Mouse (Mus musculus): ENCODE measurements around the gene Mdh1. TPM values are rescaled to one million over a fixed set of nuclear protein-coding genes. Genes with fewer than 3 reads are reported as not detected.

Mdh1 gene
- polyA plus RNA-seq, 1 experiment from 2014 or later, result 775 TPM

DNA sequence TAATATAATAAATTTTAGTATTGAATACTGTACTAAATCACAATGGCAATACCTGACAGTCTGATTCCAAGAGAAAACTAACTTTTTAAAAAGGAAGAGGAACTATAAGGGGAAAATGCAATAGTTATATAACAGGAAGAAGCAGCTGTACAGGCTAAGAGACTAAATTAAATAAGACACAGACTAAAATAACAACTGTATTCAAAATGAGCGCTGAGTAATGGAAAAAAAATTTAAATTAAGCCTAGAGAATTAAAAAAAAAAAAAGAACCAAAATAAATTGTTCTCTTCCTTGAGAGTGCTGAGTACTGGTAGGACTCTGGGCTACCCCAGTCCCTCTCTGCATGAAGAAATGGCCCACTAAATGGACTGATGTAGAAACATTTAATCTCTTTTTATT is 4.4 kb downstream of the Mdh1 start:
- Histone ChIP-seq H3K4me1 (ENCODE audit: control insufficient read depth, insufficient read depth, low read depth, low read length) (peaks cover 22% of the 10 kb centered on the region), H3K36me3 (ENCODE audit: control insufficient read depth, insufficient read depth, low read length) (peaks cover 24% of the 10 kb centered on the region), H3K4me2 (ENCODE audit: low read length) (no peak overlapping the region), H3K27ac (ENCODE audit: low read depth, low read length) (no peak overlapping the region), H3K9me3 (ENCODE audit: control insufficient read depth, low read length) (no peaks in the 10 kb centered on the region), H3K4me3 (ENCODE audit: low read length) (no peak overlapping the region), H3K9ac (ENCODE audit: low read depth, low read length) (no peak overlapping the region), H3K27me3 (replicated peaks; ENCODE audit: control insufficient read depth, insufficient read depth, low read length) (no peaks in the 10 kb centered on the region)
- ATAC-seq, result no peak
- WGBS, result 84% methylated on average over 1 of the region's 1 CpGs

DNA sequence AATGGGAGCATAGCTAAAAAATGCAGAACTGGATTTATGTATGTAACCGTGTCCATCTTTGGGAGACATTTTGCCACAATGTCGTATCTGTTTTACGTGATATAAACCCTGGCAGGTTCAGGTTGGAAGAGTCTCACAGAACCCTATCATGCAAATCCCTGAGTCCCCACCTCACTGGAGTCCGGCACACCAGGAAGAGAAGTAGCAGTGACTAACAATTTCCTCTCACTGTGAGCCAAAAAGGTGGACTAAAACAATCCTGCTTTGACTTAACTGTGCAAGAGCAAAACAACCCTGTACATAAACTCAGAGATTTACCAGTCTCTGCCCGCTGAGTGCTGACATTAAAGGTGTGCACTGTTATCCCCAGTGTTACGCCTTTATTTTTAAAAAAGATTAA is 5.2 kb downstream of the Mdh1 start:
- no peaks in the 10 kb centered on the region for H3K27me3 ChIP-seq (replicated peaks; ENCODE audit: control insufficient read depth, insufficient read depth, low read length)
- no peak overlapping the region for H3K4me2 ChIP-seq (ENCODE audit: low read length)
- peaks cover 19% of the 10 kb centered on the region for H3K4me1 ChIP-seq (ENCODE audit: control insufficient read depth, insufficient read depth, low read depth, low read length)
- no peak overlapping the region for H3K27ac ChIP-seq (ENCODE audit: low read depth, low read length)
- H3K9me3 ChIP-seq (ENCODE audit: control insufficient read depth, low read length), result no peaks in the 10 kb centered on the region
- WGBS, result 94% methylated on average over 6 of the region's 6 CpGs
- H3K4me3 ChIP-seq (ENCODE audit: low read length), result no peak overlapping the region
- H3K36me3 ChIP-seq (ENCODE audit: control insufficient read depth, insufficient read depth, low read length), result peaks cover 26% of the 10 kb centered on the region
- H3K9ac ChIP-seq (ENCODE audit: low read depth, low read length), result no peak overlapping the region
- ATAC-seq, result no peak

GRCm38 (mm10) chr11:21564681-21565405 is 7.3 kb downstream of the Mdh1 start:
- Histone ChIP-seq H3K36me3 (ENCODE audit: control insufficient read depth, insufficient read depth, low read length) (peaks cover 26% of the 10 kb centered on the region), H3K4me3 (ENCODE audit: low read length) (no peak overlapping the region), H3K27me3 (replicated peaks; ENCODE audit: control insufficient read depth, insufficient read depth, low read length) (no peaks in the 10 kb centered on the region), H3K4me2 (ENCODE audit: low read length) (no peak overlapping the region), H3K9me3 (ENCODE audit: control insufficient read depth, low read length) (no peaks in the 10 kb centered on the region), H3K9ac (ENCODE audit: low read depth, low read length) (no peak overlapping the region), H3K4me1 (ENCODE audit: control insufficient read depth, insufficient read depth, low read depth, low read length) (peaks cover 11% of the 10 kb centered on the region), H3K27ac (ENCODE audit: low read depth, low read length) (no peak overlapping the region)
- WGBS, result 89% methylated on average over 9 of the region's 9 CpGs
- ATAC-seq, result no peak

DNA sequence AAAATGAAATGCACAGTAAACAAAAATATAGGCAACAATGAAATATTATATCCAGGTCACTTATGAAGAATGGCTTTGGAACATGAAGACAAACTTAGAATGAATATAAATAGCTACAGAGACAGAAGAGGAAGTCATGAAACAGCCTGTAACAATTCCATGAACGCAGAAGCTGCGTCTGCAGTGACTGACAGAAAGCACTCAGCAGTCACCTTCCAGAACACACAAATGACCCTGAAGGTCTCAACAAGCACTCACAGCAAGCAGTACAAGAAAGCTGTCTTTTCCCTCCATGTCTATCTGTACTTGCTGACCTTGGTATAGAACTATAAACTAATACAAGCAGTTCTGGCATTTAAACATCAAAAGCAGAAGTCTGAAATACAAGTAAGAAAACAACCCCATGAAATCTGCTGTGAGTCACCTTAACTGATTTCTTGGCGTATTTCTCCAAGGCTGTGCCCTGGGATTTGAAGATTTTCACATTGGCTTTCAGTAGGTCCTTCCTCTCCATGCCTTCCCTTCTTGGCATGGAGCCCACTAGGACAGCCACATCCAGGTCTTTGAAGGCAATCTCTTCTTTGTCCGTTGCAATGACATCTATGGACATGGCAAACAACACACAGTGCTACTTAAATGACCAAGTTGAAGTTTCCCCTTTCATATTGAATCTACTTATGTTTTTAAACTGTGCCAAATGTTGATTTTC is 8.4 kb downstream of the Mdh1 start:
- no peak overlapping the region for H3K27ac ChIP-seq (ENCODE audit: low read depth, low read length)
- no peaks in the 10 kb centered on the region for H3K9me3 ChIP-seq (ENCODE audit: control insufficient read depth, low read length)
- no peak overlapping the region for H3K4me2 ChIP-seq (ENCODE audit: low read length)
- 87% methylated on average over 4 of the region's 4 CpGs for WGBS
- ATAC-seq, result no peak
- H3K27me3 ChIP-seq (replicated peaks; ENCODE audit: control insufficient read depth, insufficient read depth, low read length), result no peaks in the 10 kb centered on the region
- peaks cover 30% of the 10 kb centered on the region for H3K36me3 ChIP-seq (ENCODE audit: control insufficient read depth, insufficient read depth, low read length)
- no peak overlapping the region for H3K9ac ChIP-seq (ENCODE audit: low read depth, low read length)
- no peak overlapping the region for H3K4me3 ChIP-seq (ENCODE audit: low read length)
- peaks cover 2% of the 10 kb centered on the region for H3K4me1 ChIP-seq (ENCODE audit: control insufficient read depth, insufficient read depth, low read depth, low read length)

GRCm38 (mm10) chr11:21561347-21561746 is 10.8 kb downstream of the Mdh1 start:
- Histone ChIP-seq H3K4me3 (ENCODE audit: low read length) (no peak overlapping the region), H3K36me3 (ENCODE audit: control insufficient read depth, insufficient read depth, low read length) (peaks cover 42% of the 10 kb centered on the region), H3K27me3 (replicated peaks; ENCODE audit: control insufficient read depth, insufficient read depth, low read length) (no peaks in the 10 kb centered on the region), H3K4me1 (ENCODE audit: control insufficient read depth, insufficient read depth, low read depth, low read length) (no peaks in the 10 kb centered on the region), H3K27ac (ENCODE audit: low read depth, low read length) (no peak overlapping the region), H3K9me3 (ENCODE audit: control insufficient read depth, low read length) (no peaks in the 10 kb centered on the region), H3K4me2 (ENCODE audit: low read length) (no peak overlapping the region), H3K9ac (ENCODE audit: low read depth, low read length) (no peak overlapping the region)
- 87% methylated on average over 5 of the region's 5 CpGs for WGBS
- ATAC-seq, result no peak

DNA sequence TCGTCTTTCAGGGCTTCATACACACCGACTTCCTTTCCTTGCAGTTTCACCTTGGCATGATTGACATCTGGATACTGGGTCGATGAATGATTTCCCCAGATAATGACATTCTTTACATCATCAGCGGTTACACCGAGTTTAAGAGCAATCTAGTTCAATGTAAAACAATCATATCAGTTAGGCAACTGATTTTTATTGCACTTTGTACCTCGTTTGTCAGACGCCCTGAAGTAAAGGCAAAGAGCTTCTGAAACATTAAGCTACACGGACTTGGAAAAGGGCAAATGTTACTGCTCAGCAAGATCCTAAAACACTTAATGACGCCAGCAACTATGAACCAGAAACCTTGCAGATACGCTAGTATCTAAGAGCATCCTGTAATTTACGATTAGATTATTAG is 12.4 kb downstream of the Mdh1 start:
- WGBS, result 89% methylated on average over 11 of the region's 11 CpGs
- H3K36me3 ChIP-seq (ENCODE audit: control insufficient read depth, insufficient read depth, low read length), result peaks cover 32% of the 10 kb centered on the region

GRCm38 (mm10) chr11:21552049-21552448 is 20.1 kb downstream of the Mdh1 start:
- Histone ChIP-seq H3K4me1 (ENCODE audit: control insufficient read depth, insufficient read depth, low read depth, low read length) (no peaks in the 10 kb centered on the region), H3K27me3 (replicated peaks; ENCODE audit: control insufficient read depth, insufficient read depth, low read length) (no peaks in the 10 kb centered on the region), H3K27ac (ENCODE audit: low read depth, low read length) (no peak overlapping the region), H3K9me3 (ENCODE audit: control insufficient read depth, low read length) (no peaks in the 10 kb centered on the region), H3K4me2 (ENCODE audit: low read length) (no peak overlapping the region), H3K36me3 (ENCODE audit: control insufficient read depth, insufficient read depth, low read length) (peaks cover 4% of the 10 kb centered on the region; the same call in 1 of the 2 replicates), H3K9ac (ENCODE audit: low read depth, low read length) (no peak overlapping the region), H3K4me3 (ENCODE audit: low read length) (no peak overlapping the region)
- ATAC-seq, result no peak
- WGBS, result 86% methylated on average over 3 of the region's 3 CpGs

More for the DNA sequence above, 12.4 kb downstream of the Mdh1 start:
- Histone ChIP-seq H3K9me3 (ENCODE audit: control insufficient read depth, low read length) (no peaks in the 10 kb centered on the region), H3K9ac (ENCODE audit: low read depth, low read length) (no peak overlapping the region), H3K27me3 (replicated peaks; ENCODE audit: control insufficient read depth, insufficient read depth, low read length) (no peaks in the 10 kb centered on the region), H3K4me2 (ENCODE audit: low read length) (no peak overlapping the region), H3K4me3 (ENCODE audit: low read length) (no peak overlapping the region), H3K27ac (ENCODE audit: low read depth, low read length) (no peak overlapping the region), H3K4me1 (ENCODE audit: control insufficient read depth, insufficient read depth, low read depth, low read length) (no peaks in the 10 kb centered on the region)
- ATAC-seq, result no peak

DNA sequence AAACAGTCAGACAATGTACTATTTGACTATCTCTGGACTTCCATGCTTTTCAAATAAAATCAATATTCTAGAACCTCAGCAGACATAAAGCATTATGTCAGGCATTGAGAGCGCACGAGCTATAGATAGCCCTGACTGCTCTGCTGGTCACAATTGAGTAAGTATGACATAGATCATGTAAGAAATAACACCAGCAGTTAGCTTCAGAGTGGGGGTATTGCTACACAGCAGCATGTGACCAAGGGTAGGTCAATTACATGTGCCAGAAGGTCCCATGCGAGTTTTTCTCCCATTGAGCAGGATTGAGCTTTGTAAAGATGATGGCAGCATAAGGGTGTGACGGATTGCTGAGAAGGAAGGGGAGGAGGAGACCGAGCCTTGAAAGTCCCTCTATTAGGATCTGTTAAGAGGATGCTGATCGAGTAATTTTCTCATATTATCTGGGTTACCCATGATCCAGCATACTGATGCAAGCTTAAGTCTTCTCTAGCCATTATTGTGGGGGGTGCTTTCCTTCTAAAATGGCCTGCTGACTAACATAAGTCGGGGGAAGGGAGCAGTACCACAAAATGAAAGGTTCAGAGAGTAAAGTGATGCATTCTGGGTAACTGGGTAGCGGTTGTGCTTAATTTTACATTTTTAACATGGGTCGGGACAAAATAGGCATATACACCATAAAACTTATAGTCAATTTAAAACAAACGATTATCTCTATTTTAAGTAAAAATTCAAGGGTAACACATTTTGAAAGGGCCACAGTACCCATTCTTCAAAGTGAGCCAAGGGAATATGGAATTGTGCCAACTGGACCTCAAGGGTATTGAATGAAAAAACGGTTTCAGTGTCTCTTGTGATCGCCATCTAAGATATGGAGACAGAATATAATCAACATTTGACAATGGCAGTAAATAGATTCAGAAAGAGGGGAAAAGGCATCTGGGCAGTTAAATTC is 21.7 kb downstream of the Mdh1 start:
- H3K27ac ChIP-seq (ENCODE audit: low read depth, low read length), result no peak overlapping the region
- H3K4me3 ChIP-seq (ENCODE audit: low read length), result no peak overlapping the region
- no peak overlapping the region for H3K9ac ChIP-seq (ENCODE audit: low read depth, low read length)
- no peaks in the 10 kb centered on the region for H3K27me3 ChIP-seq (replicated peaks; ENCODE audit: control insufficient read depth, insufficient read depth, low read length)
- no peak for ATAC-seq
- H3K4me1 ChIP-seq (ENCODE audit: control insufficient read depth, insufficient read depth, low read depth, low read length), result no peaks in the 10 kb centered on the region
- WGBS, result 82% methylated on average over 12 of the region's 12 CpGs
- H3K9me3 ChIP-seq (ENCODE audit: control insufficient read depth, low read length), result no peaks in the 10 kb centered on the region
- no peak overlapping the region for H3K4me2 ChIP-seq (ENCODE audit: low read length)
- H3K36me3 ChIP-seq (ENCODE audit: control insufficient read depth, insufficient read depth, low read length), result 0 out of 2 replicates have a peak, but pooled peaks cover 2% of the 10 kb centered on the region

DNA sequence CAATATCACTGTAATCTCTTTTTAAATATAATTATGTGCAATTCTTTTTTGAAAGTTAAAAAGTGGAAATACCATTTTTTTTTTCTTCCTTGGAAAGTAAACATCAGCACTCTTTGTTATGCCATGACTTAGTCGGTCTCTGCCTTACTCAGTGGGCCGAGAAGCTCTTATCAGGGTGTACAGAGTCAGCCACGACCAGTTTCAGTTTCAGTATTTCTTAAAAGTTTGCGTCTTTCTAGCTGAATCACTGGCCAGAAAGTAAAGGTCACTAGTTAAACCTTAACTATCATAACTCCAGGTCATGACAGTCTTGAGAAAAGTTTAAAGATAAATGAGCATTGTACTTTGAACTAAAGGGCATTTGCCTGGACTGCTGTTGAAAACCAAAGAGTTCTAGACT is 22.4 kb downstream of the Mdh1 start:
- no peaks in the 10 kb centered on the region for H3K4me1 ChIP-seq (ENCODE audit: control insufficient read depth, insufficient read depth, low read depth, low read length)
- ATAC-seq, result no peak
- 84% methylated on average over 4 of the region's 4 CpGs for WGBS

More for the DNA sequence above, 22.4 kb downstream of the Mdh1 start:
- no peaks in the 10 kb centered on the region for H3K36me3 ChIP-seq (ENCODE audit: control insufficient read depth, insufficient read depth, low read length)
- no peak overlapping the region for H3K4me2 ChIP-seq (ENCODE audit: low read length)
- no peaks in the 10 kb centered on the region for H3K27me3 ChIP-seq (replicated peaks; ENCODE audit: control insufficient read depth, insufficient read depth, low read length)
- H3K27ac ChIP-seq (ENCODE audit: low read depth, low read length), result no peak overlapping the region
- no peaks in the 10 kb centered on the region for H3K9me3 ChIP-seq (ENCODE audit: control insufficient read depth, low read length)
- H3K9ac ChIP-seq (ENCODE audit: low read depth, low read length), result no peak overlapping the region
- H3K4me3 ChIP-seq (ENCODE audit: low read length), result no peak overlapping the region
